Mouse (Mus musculus) MEL (cell line): ENCODE measurements around the gene Foxf2.

Source experiments
- CTCF ChIP-seq, 3 experiments: IDR thresholded peaks in 2 of 3; conservative IDR thresholded peaks in 1 of 3; 2 replicates each; pipeline ENCODE4 v1.5.1; 2011 to 2012; ENCODE audit warnings: low read length in 3 of 3, low read depth in 2 of 3, mild to moderate bottlenecking in 2 of 3, improper control_type of control experiment in 1 of 3, inconsistent platforms in 1 of 3, mixed read lengths in 1 of 3, moderate library complexity in 1 of 3; ENCODE audit not compliant: control insufficient read depth in 1 of 3, insufficient read depth in 1 of 3, poor library complexity in 1 of 3, severe bottlenecking in 1 of 3
- NELFE ChIP-seq: IDR thresholded peaks from 2 replicates; pipeline ENCODE4 v1.6.1; 2011; ENCODE audit warnings: low read depth, low read length, improper control_type of control experiment
- POLR2A ChIP-seq, 2 experiments: IDR thresholded peaks; 2 replicates each; pipeline ENCODE4 v1.6.1; 2011 to 2012; ENCODE audit warnings: low read length in 2 of 2, mild to moderate bottlenecking in 2 of 2, control low read depth in 1 of 2, improper control_type of control experiment in 1 of 2, low read depth in 1 of 2, moderate library complexity in 1 of 2; ENCODE audit not compliant: control insufficient read depth in 1 of 2, insufficient read depth in 1 of 2, poor library complexity in 1 of 2
- RAD21 ChIP-seq: IDR thresholded peaks from 2 replicates; pipeline ENCODE4 v1.6.1; 2011; ENCODE audit warnings: mild to moderate bottlenecking, low read depth, low read length, improper control_type of control experiment
- SMC3 ChIP-seq: IDR thresholded peaks from 2 replicates; pipeline ENCODE4 v1.6.1; 2011; ENCODE audit warnings: low read depth, low read length, improper control_type of control experiment
- TAL1 ChIP-seq: IDR thresholded peaks from 2 replicates; pipeline ENCODE4 v1.6.1; 2012; ENCODE audit warnings: mild to moderate bottlenecking, inconsistent platforms, low read length, moderate library complexity, mixed read lengths
- TCF12 ChIP-seq: IDR thresholded peaks from 2 replicates; pipeline ENCODE4 v1.6.1; 2014; ENCODE audit warnings: low read depth, mild to moderate bottlenecking, inconsistent platforms, low read length, improper control_type of control experiment, moderate library complexity
- ZKSCAN1 ChIP-seq: IDR thresholded peaks from 2 replicates; pipeline ENCODE4 v1.6.1; 2012; ENCODE audit warnings: low read depth, mild to moderate bottlenecking, inconsistent platforms, low read length, improper control_type of control experiment, moderate library complexity

DNA sequence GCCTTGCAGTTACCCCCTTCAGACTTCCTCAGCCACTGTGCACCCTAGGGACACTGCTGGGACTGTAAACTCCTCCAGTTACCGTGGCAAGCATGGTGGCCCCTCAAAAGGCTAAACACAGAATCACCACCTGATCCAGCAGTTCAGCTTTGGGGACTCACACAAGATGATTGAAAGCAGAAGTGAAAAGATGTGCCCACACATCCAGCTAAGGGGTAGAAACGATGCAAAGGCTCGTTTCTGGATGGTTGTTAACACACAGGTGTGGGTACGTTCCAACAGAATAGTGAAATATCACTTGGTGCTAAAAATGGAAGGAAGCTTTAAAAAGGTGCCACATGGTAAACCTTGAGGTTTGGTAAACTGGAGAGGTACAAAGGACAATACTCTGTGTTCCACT is 32.6 kb downstream of the Foxf2 start:
- TF ChIP-seq POLR2A (IDR thresholded peaks at IDR 0.05; ENCODE audit: control insufficient read depth in 1 of 2, insufficient read depth in 1 of 2, low read depth in 1 of 2, low read length in 2 of 2, poor library complexity in 1 of 2), result no peak
- no peak for TF ChIP-seq RAD21
- no peak for TF ChIP-seq CTCF (IDR thresholded peaks at IDR 0.05 in 2 of 3, conservative IDR thresholded peaks at IDR 0.05 in 1 of 3; ENCODE audit: control insufficient read depth in 1 of 3, insufficient read depth in 1 of 3, low read depth in 2 of 3, low read length in 3 of 3, poor library complexity in 1 of 3, severe bottlenecking in 1 of 3)
- TF ChIP-seq TAL1, result no peak
- no peak for TF ChIP-seq NELFE
- no peak for TF ChIP-seq TCF12
- TF ChIP-seq SMC3, result no peak
- TF ChIP-seq ZKSCAN1, result no peak
